Mouse (Mus musculus): ENCODE measurements at regions not wholly inside any gene's neighbourhood (a gene's known extent, or its start where the extent isn't known, plus 50 kb on each side); places are given as distances from the start of the nearest gene placed in this dataset.

- no peak for TF ChIP-seq CTCF (conservative IDR thresholded peaks at IDR 0.05; ENCODE audit: low read length)
- TF ChIP-seq NANOG (IDR thresholded peaks at IDR 0.05; ENCODE audit: borderline replicate concordance, low read length) = no peak
- no peak for TF ChIP-seq POU5F1 (IDR thresholded peaks at IDR 0.05; ENCODE audit: borderline replicate concordance, low read length)
Measured at GRCm38 (mm10) chr13:98545398-98545797, 53.6 kb upstream of the Gm10320 start.
